Mouse (Mus musculus): Measurements from ENCODE around the gene Mttp. TPM values are rescaled to one million over a fixed set of nuclear protein-coding genes. Genes with fewer than 3 reads are reported as not detected.
A peak's percentile ranks its signal among the peaks of the same experiment; 100 is the strongest.

Gene Mttp
- polyA plus RNA-seq, 1 experiment: 4.9 TPM

GRCm38 (mm10) chr3:138043316-138043715 lies 101.5 kb downstream of the Mttp start:
- TF ChIP-seq POLR2A (IDR thresholded peaks at IDR 0.05; ENCODE audit: borderline replicate concordance, extremely low read depth, insufficient read depth, insufficient read length, poor library complexity, severe bottlenecking): no peak
- no peak for TF ChIP-seq CTCF (IDR thresholded peaks at IDR 0.05; ENCODE audit: borderline replicate concordance, extremely low read depth, insufficient read depth, insufficient read length)
- DNase-seq (ENCODE audit: low read depth): no peak

- peak; percentile 41 for DNase-seq (ENCODE audit: low read depth)
- no peak for TF ChIP-seq CTCF (IDR thresholded peaks at IDR 0.05; ENCODE audit: borderline replicate concordance, extremely low read depth, insufficient read depth, insufficient read length)
- TF ChIP-seq POLR2A (IDR thresholded peaks at IDR 0.05; ENCODE audit: borderline replicate concordance, extremely low read depth, insufficient read depth, insufficient read length, poor library complexity, severe bottlenecking): no peak
Measured at GRCm38 (mm10) chr3:138041591-138042301, 103.0 kb downstream of the Mttp start.

GRCm38 (mm10) chr3:138040938-138041337 lies 103.8 kb downstream of the Mttp start:
- no peak for TF ChIP-seq CTCF (IDR thresholded peaks at IDR 0.05; ENCODE audit: borderline replicate concordance, extremely low read depth, insufficient read depth, insufficient read length)
- no peak for TF ChIP-seq POLR2A (IDR thresholded peaks at IDR 0.05; ENCODE audit: borderline replicate concordance, extremely low read depth, insufficient read depth, insufficient read length, poor library complexity, severe bottlenecking)
- DNase-seq (ENCODE audit: low read depth): no peak

Other genes with a start within 250 kb of the Mttp start
- 77.3 and 97.8 TPM in 2 replicates for gene Lamtor3, start 226.5 kb downstream of the Mttp start, polyA plus RNA-seq (2012; rRNA removed)
- gene Dapp1, start 163.4 kb downstream of the Mttp start, polyA plus RNA-seq (2012; rRNA removed): 1.9 and 2.0 TPM in 2 replicates
- 0.08 and 0.12 TPM in 2 replicates for gene 1110002E22Rik, start 79.9 kb downstream of the Mttp start, polyA plus RNA-seq (2012; rRNA removed)
- gene Gm5105, start 77.6 kb downstream of the Mttp start, polyA plus RNA-seq (2012; rRNA removed): 0.04 TPM in 1 of 2 replicates, not detected in the other
- 6.6 and 7.3 TPM in 2 replicates for gene Trmt10a, start 1.5 kb downstream of the Mttp start, polyA plus RNA-seq (2012; rRNA removed)
- not detected in 2 replicates for gene 4930579F01Rik, start 48.9 kb upstream of the Mttp start, polyA plus RNA-seq (2012; rRNA removed)
- gene Adh7, start 72.8 kb upstream of the Mttp start, polyA plus RNA-seq (2012; rRNA removed): 0.49 and 0.68 TPM in 2 replicates
- 0.55 and 1.5 TPM in 2 replicates for gene Adh1, start 116.0 kb upstream of the Mttp start, polyA plus RNA-seq (2012; rRNA removed)
- gene Adh6a, start 168.3 kb upstream of the Mttp start, polyA plus RNA-seq (2012; rRNA removed): 0.03 TPM in 1 of 2 replicates, not detected in the other
- gene Adh6b, start 196.8 kb upstream of the Mttp start, polyA plus RNA-seq (2012; rRNA removed): 0.15 and 0.27 TPM in 2 replicates